Mouse (Mus musculus): ENCODE measurements at regions not wholly inside any gene's neighbourhood (a gene's known extent, or its start where the extent isn't known, plus 50 kb on each side); places are given as distances from the start of the nearest gene placed in this dataset.
"Not testable (repeated sequence)": the region's sequence is repeated elsewhere in the genome, so short reads cannot be mapped to it uniquely, and the experiment has no call there.

GRCm38 (mm10) chr3:58226447-58227321, 187.8 kb upstream of the Tsc22d2 start:
- DNase-seq (ENCODE audit: low spot score in 2 of 2): no peak

GRCm38 (mm10) chr3:58227322-58227627, 187.2 kb upstream of the Tsc22d2 start:
- no peak for DNase-seq (ENCODE audit: low spot score in 2 of 2)

- DNase-seq (ENCODE audit: low spot score in 2 of 2): no peak
Observed at GRCm38 (mm10) chr3:58228189-58228588, 186.3 kb upstream of the Tsc22d2 start.

- DNase-seq (ENCODE audit: low spot score in 2 of 2): no peak
Observed at GRCm38 (mm10) chr3:58231746-58232145, 182.8 kb upstream of the Tsc22d2 start.

GRCm38 (mm10) chr3:58233296-58233695, 181.2 kb upstream of the Tsc22d2 start:
- DNase-seq (ENCODE audit: low spot score in 2 of 2): no peak

- DNase-seq (ENCODE audit: low spot score in 2 of 2): no peak
Observed at GRCm38 (mm10) chr3:58234846-58235630, 179.5 kb upstream of the Tsc22d2 start.

GRCm38 (mm10) chr3:58238111-58238510, 176.4 kb upstream of the Tsc22d2 start:
- no peak for DNase-seq (ENCODE audit: low spot score in 2 of 2)

GRCm38 (mm10) chr3:58240775-58241174, 173.7 kb upstream of the Tsc22d2 start:
- DNase-seq (ENCODE audit: low spot score in 2 of 2): no peak

GRCm38 (mm10) chr3:58245361-58245760, 169.2 kb upstream of the Tsc22d2 start:
- no peak for DNase-seq (ENCODE audit: low spot score in 2 of 2)

- DNase-seq (ENCODE audit: low spot score in 2 of 2): no peak
Observed at GRCm38 (mm10) chr3:58247989-58248388, 166.5 kb upstream of the Tsc22d2 start.

- DNase-seq (ENCODE audit: low spot score in 2 of 2): peak; percentile 53 to 71
Observed at GRCm38 (mm10) chr3:58253942-58254341, 160.6 kb upstream of the Tsc22d2 start.

- no peak for DNase-seq (ENCODE audit: low spot score in 2 of 2)
Observed at GRCm38 (mm10) chr3:58267606-58268325, 146.7 kb upstream of the Tsc22d2 start.

GRCm38 (mm10) chr3:58271441-58271840, 143.1 kb upstream of the Tsc22d2 start:
- not testable (repeated sequence) for DNase-seq (ENCODE audit: low spot score in 2 of 2)

GRCm38 (mm10) chr3:58281291-58281690, 133.2 kb upstream of the Tsc22d2 start:
- DNase-seq (ENCODE audit: low spot score in 2 of 2): no peak

- DNase-seq (ENCODE audit: low spot score in 2 of 2): not testable (repeated sequence)
Observed at GRCm38 (mm10) chr3:58284371-58284770, 130.1 kb upstream of the Tsc22d2 start.

GRCm38 (mm10) chr3:58295810-58296209, 118.7 kb upstream of the Tsc22d2 start:
- DNase-seq (ENCODE audit: low spot score in 2 of 2): no peak

- DNase-seq (ENCODE audit: low spot score in 2 of 2): no peak
Observed at GRCm38 (mm10) chr3:58300213-58300612, 114.3 kb upstream of the Tsc22d2 start.

GRCm38 (mm10) chr3:58300801-58301485, 113.6 kb upstream of the Tsc22d2 start:
- DNase-seq (ENCODE audit: low spot score in 2 of 2): no peak

GRCm38 (mm10) chr3:58302322-58302721, 112.2 kb upstream of the Tsc22d2 start:
- DNase-seq (ENCODE audit: low spot score in 2 of 2): no peak

GRCm38 (mm10) chr3:58303746-58304145, 110.8 kb upstream of the Tsc22d2 start:
- DNase-seq (ENCODE audit: low spot score in 2 of 2): no peak

GRCm38 (mm10) chr3:58309601-58310000, 104.9 kb upstream of the Tsc22d2 start:
- DNase-seq (ENCODE audit: low spot score in 2 of 2): no peak

- DNase-seq (ENCODE audit: low spot score in 2 of 2): no peak
Observed at GRCm38 (mm10) chr3:58310390-58310789, 104.1 kb upstream of the Tsc22d2 start.

Data from right cerebral cortex, adult 2 months (tissue).